Mouse (Mus musculus): ENCODE results near the gene Cpa1.

DNA sequence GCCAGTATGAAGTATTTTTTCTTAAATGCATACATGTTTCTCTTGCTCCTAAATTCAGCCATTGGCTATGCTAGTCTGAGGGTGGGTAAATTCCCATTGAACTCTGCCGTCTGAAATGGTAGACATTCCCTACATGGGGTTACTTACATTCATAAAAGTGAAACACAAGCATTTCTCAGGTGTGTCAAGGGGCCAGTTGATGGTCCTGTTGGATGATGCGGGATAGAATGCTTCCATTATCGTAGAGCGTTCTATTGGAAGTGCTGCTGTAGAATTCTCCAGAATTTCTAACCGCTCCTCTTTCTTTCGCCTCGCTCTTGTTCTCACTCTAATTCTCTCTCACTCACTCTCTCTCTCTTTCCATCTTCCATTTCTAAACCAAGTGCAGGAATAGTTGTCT, 28.3 kb upstream of the Cpa1 start, which contains the start of gene Cpa5:
- TF ChIP-seq CTCF (IDR thresholded peaks at IDR 0.05) (no peak), POLR2A (IDR thresholded peaks at IDR 0.05; ENCODE audit: insufficient read depth, low read depth, low read length) (no peak), EP300 (IDR thresholded peaks at IDR 0.05; ENCODE audit: insufficient read depth, low read depth, low read length) (no peak)
